Comparison of ENCODE assay signal across 8 mouse cellular contexts in the genomic region with DNA sequence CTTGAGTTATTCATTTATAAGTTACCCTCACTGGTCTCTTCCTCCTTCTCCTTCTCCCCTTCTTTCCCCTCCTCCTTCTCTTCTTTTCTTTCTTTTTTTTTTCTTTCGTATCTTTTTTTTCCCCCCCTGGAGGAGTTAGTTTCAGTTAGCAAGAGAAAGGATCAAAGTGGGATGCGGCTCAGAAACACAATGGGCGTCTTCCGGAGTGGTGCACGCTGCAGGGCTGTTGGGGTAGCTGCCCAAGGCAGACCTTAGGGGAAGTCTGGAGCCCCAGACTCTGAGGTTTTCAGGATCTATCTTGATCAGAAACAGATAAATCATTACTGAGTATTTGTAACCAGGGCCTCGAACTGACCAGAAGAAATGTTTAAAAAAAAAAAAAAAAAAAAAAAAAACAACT. TPM values are rescaled to one million over a fixed set of nuclear protein-coding genes. Genes with fewer than 3 reads are reported as not detected.
DNase-seq lines count a peak whose midpoint lies in the region; ATAC-seq and TF ChIP-seq lines count a peak whose summit lies in the region.

No protein-coding gene starts in this region.

- H3K36me3 ChIP-seq in embryonic facial prominence, embryonic 11.5 days (replicated peaks; ENCODE audit: control insufficient read depth, insufficient read depth, low read depth, low read length), result no peaks in the 10 kb centered on the region
- H3K36me3 ChIP-seq in limb, embryonic 10.5 days, result peaks cover 23% of the 10 kb centered on the region
- H3K36me3 ChIP-seq in stomach, embryonic 14.5 days (ENCODE audit: control insufficient read depth, insufficient read depth, low read length), result no peaks in the 10 kb centered on the region

- under 1% methylated on average over 6 of the region's 6 CpGs for WGBS in embryonic facial prominence, embryonic 11.5 days
- WGBS in limb, embryonic 10.5 days, result 0% methylated on average over 6 of the region's 6 CpGs
- 3% methylated on average over 6 of the region's 6 CpGs for WGBS in stomach, embryonic 14.5 days

- no peaks in the 10 kb centered on the region; the same call in 1 of the 2 replicates for H3K4me1 ChIP-seq in embryonic facial prominence, embryonic 11.5 days (ENCODE audit: control insufficient read depth, insufficient read depth, low read length)
- peaks cover 66% of the 10 kb centered on the region for H3K4me1 ChIP-seq in limb, embryonic 10.5 days
- H3K4me1 ChIP-seq in stomach, embryonic 14.5 days (ENCODE audit: control insufficient read depth, insufficient read depth, low read length), result no peaks in the 10 kb centered on the region; the same call in 1 of the 2 replicates

- no peak for TF ChIP-seq CTCF in layer of hippocampus, adult 2 months (conservative IDR thresholded peaks at IDR 0.05)

- H3K27me3 ChIP-seq in embryonic facial prominence, embryonic 11.5 days (ENCODE audit: control insufficient read depth, insufficient read depth, low read length), result no peaks in the 10 kb centered on the region
- H3K27me3 ChIP-seq in limb, embryonic 10.5 days (ENCODE audit: low read depth, poor library complexity, severe bottlenecking), result no peaks in the 10 kb centered on the region
- no peaks in the 10 kb centered on the region for H3K27me3 ChIP-seq in stomach, embryonic 14.5 days (ENCODE audit: control insufficient read depth, insufficient read depth, low read length)

- no peak for DNase-seq in layer of hippocampus, adult 2 months (ENCODE audit: low spot score in 2 of 2)
- no peak for DNase-seq in layer of hippocampus, postnatal 14 days (ENCODE audit: low spot score in 2 of 2)
- DNase-seq in embryonic facial prominence, embryonic 11.5 days (ENCODE audit: low spot score), result peak; percentile 60
- DNase-seq in limb, embryonic 10.5 days (ENCODE audit: low spot score), result peak; percentile 56
- DNase-seq in spleen, postnatal 4 days (ENCODE audit: low spot score in 2 of 2), result no peak
- DNase-seq in ovary, postnatal 36 days (ENCODE audit: low spot score), result no peak
- DNase-seq in lung, postnatal 36 days, result no peak

- ATAC-seq in embryonic facial prominence, embryonic 11.5 days (replicated peaks; ENCODE audit: insufficient number of reproducible peaks, low FRiP score, low TSS enrichment, low read depth), result no peak
- ATAC-seq in stomach, embryonic 14.5 days (ENCODE audit: insufficient number of reproducible peaks, insufficient read depth, low FRiP score, low read depth), result no peak

- no peaks in the 10 kb centered on the region for H3K9me3 ChIP-seq in embryonic facial prominence, embryonic 11.5 days (replicated peaks; ENCODE audit: control insufficient read depth, low read length)
- H3K9me3 ChIP-seq in limb, embryonic 10.5 days (replicated peaks), result no peaks in the 10 kb centered on the region
- no peaks in the 10 kb centered on the region for H3K9me3 ChIP-seq in stomach, embryonic 14.5 days (ENCODE audit: control insufficient read depth, low read depth, low read length)

- H3K27ac ChIP-seq in layer of hippocampus, adult 2 months, result peak overlapping the region; percentile 94; the same call in 1 of the 2 replicates
- no peak overlapping the region for H3K27ac ChIP-seq in embryonic facial prominence, embryonic 11.5 days (replicated peaks; ENCODE audit: low read depth, low read length)
- peak overlapping the region; percentile 99 for H3K27ac ChIP-seq in limb, embryonic 10.5 days
- no peak overlapping the region for H3K27ac ChIP-seq in stomach, embryonic 14.5 days (ENCODE audit: low read length)

- H3K9ac ChIP-seq in embryonic facial prominence, embryonic 11.5 days (replicated peaks; ENCODE audit: low read length), result peak overlapping the region; percentile 98; the same call in 1 of the 2 replicates
- H3K9ac ChIP-seq in stomach, embryonic 14.5 days (replicated peaks; ENCODE audit: low read depth, low read length), result peak overlapping the region; percentile 62; the same call in 1 of the 2 replicates

- peak overlapping the region; percentile 86 for H3K4me3 ChIP-seq in layer of hippocampus, adult 2 months
- peak overlapping the region; percentile 91 for H3K4me3 ChIP-seq in embryonic facial prominence, embryonic 11.5 days (ENCODE audit: low read depth, low read length)
- H3K4me3 ChIP-seq in limb, embryonic 10.5 days, result peak overlapping the region; percentile 86
- H3K4me3 ChIP-seq in stomach, embryonic 14.5 days (ENCODE audit: low read depth, low read length), result peak overlapping the region; percentile 64

- H3K4me2 ChIP-seq in embryonic facial prominence, embryonic 11.5 days (ENCODE audit: low read depth, low read length), result peak overlapping the region; percentile 98
- peak overlapping the region; percentile 94 for H3K4me2 ChIP-seq in stomach, embryonic 14.5 days (replicated peaks; ENCODE audit: low read depth, low read length)

RNA-seq across cellular contexts. Expression of a gene that starts 1.5 kb away (rescaled TPM):
- total RNA-seq in layer of hippocampus, adult 2 months (2021), result 1 to 10 TPM; 3.2 to 3.3 TPM
- total RNA-seq in layer of hippocampus, postnatal 14 days (2021), result 1 to 10 TPM in 1 of 2 experiments, under 1 TPM in 1; 0.90 to 1.0 TPM
- 3.8 and 3.9 TPM in 2 replicates for polyA plus RNA-seq in embryonic facial prominence, embryonic 11.5 days (2014; fragmentation: Nextera tagmentation; extraction: Ambion mirVana)
- polyA plus RNA-seq in limb, embryonic 10.5 days (2016; fragmentation: Nextera tagmentation; extraction: Ambion mirVana), result 5.5 and 11.4 TPM in 2 replicates
- 0.52 and 0.68 TPM in 2 replicates for polyA plus RNA-seq in stomach, embryonic 14.5 days (2014; fragmentation: Nextera tagmentation; extraction: Ambion mirVana)

Comparison
In these comparisons a context has a peak if more than half of its experiments do, and no peak if none do; other contexts are left out.
1. DNase-seq: peak in embryonic facial prominence, embryonic 11.5 days (single experiment) and limb, embryonic 10.5 days (single experiment); none in layer of hippocampus, adult 2 months (0 of 2), layer of hippocampus, postnatal 14 days (0 of 2), spleen, postnatal 4 days (0 of 2), ovary, postnatal 36 days (single experiment) and lung, postnatal 36 days (single experiment).
2. H3K27ac ChIP-seq: peak in layer of hippocampus, adult 2 months (single experiment) and limb, embryonic 10.5 days (single experiment); none in embryonic facial prominence, embryonic 11.5 days (single experiment) and stomach, embryonic 14.5 days (single experiment).
3. Peak in every context shown above with its lines, with median percentiles within 50 percentile points of each other: H3K4me3 ChIP-seq.